Mouse (Mus musculus): ENCODE data around the gene Plekha6. TPM values are rescaled to one million over a fixed set of nuclear protein-coding genes. Genes with fewer than 3 reads are reported as not detected.

Gene Plekha6
- polyA plus RNA-seq, 1 experiment, result 0.12 TPM

- Histone ChIP-seq H3K27me3 (ENCODE audit: control insufficient read depth, insufficient read depth, insufficient read length) (peaks cover 24% of the 10 kb centered on the region), H3K79me2 (ENCODE audit: control insufficient read depth, insufficient read depth) (no peaks in the 10 kb centered on the region), H3K4me2 (ENCODE audit: low read depth) (no peak overlapping the region), H3ac (ENCODE audit: control insufficient read depth, insufficient read length) (no peak overlapping the region), H3K4me3 (no peak overlapping the region), H3K36me3 (ENCODE audit: control insufficient read depth, insufficient read depth) (no peaks in the 10 kb centered on the region)
- TF ChIP-seq SRF (IDR thresholded peaks at IDR 0.05; ENCODE audit: control insufficient read depth, insufficient read length, low read depth) (no peak), POLR2A (IDR thresholded peaks at IDR 0.05; ENCODE audit: insufficient read length, low read depth) (no peak), MAX (IDR thresholded peaks at IDR 0.05; ENCODE audit: low read depth) (no peak), CEBPB (IDR thresholded peaks at IDR 0.05; ENCODE audit: insufficient read depth, poor library complexity, severe bottlenecking) (no peak), REST (IDR thresholded peaks at IDR 0.05; ENCODE audit: insufficient read depth, insufficient read length) (no peak), E2F4 (IDR thresholded peaks at IDR 0.05; ENCODE audit: insufficient read depth) (no peak), MYOG (IDR thresholded peaks at IDR 0.05; ENCODE audit: control insufficient read depth in 1 of 3, insufficient read depth in 1 of 3, insufficient read length in 2 of 3, low read depth in 2 of 3) (no peak), MYOD1 (IDR thresholded peaks at IDR 0.05; ENCODE audit: control insufficient read depth in 1 of 3, insufficient read length in 2 of 3, low read depth in 2 of 3) (no peak), USF1 (IDR thresholded peaks at IDR 0.05; ENCODE audit: low read depth) (no peak), POLR2AphosphoS2 (IDR thresholded peaks at IDR 0.05; ENCODE audit: insufficient read length, low read depth) (no peak), TCF3 (IDR thresholded peaks at IDR 0.05; ENCODE audit: insufficient read length, low read depth) (no peak)
Observed at GRCm38 (mm10) chr1:133315775-133316174, 151.8 kb downstream of the Plekha6 start.

GRCm38 (mm10) chr1:133316577-133316976 lies 152.6 kb downstream of the Plekha6 start:
- TF ChIP-seq CEBPB (IDR thresholded peaks at IDR 0.05; ENCODE audit: insufficient read depth, poor library complexity, severe bottlenecking) (no peak), MYOD1 (IDR thresholded peaks at IDR 0.05; ENCODE audit: control insufficient read depth in 1 of 3, insufficient read length in 2 of 3, low read depth in 2 of 3) (no peak), TCF3 (IDR thresholded peaks at IDR 0.05; ENCODE audit: insufficient read length, low read depth) (no peak), POLR2AphosphoS2 (IDR thresholded peaks at IDR 0.05; ENCODE audit: insufficient read length, low read depth) (no peak), SRF (IDR thresholded peaks at IDR 0.05; ENCODE audit: control insufficient read depth, insufficient read length, low read depth) (no peak), MYOG (IDR thresholded peaks at IDR 0.05; ENCODE audit: control insufficient read depth in 1 of 3, insufficient read depth in 1 of 3, insufficient read length in 2 of 3, low read depth in 2 of 3) (no peak), USF1 (IDR thresholded peaks at IDR 0.05; ENCODE audit: low read depth) (no peak), TCF12 (IDR thresholded peaks at IDR 0.05; ENCODE audit: insufficient read depth, poor library complexity, severe bottlenecking) (no peak), POLR2A (IDR thresholded peaks at IDR 0.05; ENCODE audit: insufficient read length, low read depth) (no peak), REST (IDR thresholded peaks at IDR 0.05; ENCODE audit: insufficient read depth, insufficient read length) (no peak), E2F4 (IDR thresholded peaks at IDR 0.05; ENCODE audit: insufficient read depth) (no peak), MAX (IDR thresholded peaks at IDR 0.05; ENCODE audit: low read depth) (no peak)
- Histone ChIP-seq H3K4me2 (ENCODE audit: low read depth) (no peak overlapping the region), H3K27me3 (ENCODE audit: control insufficient read depth, insufficient read depth, insufficient read length) (peaks cover 18% of the 10 kb centered on the region), H3K79me2 (ENCODE audit: control insufficient read depth, insufficient read depth) (no peaks in the 10 kb centered on the region), H3ac (ENCODE audit: control insufficient read depth, insufficient read length) (no peak overlapping the region), H3K4me3 (no peak overlapping the region), H3K36me3 (ENCODE audit: control insufficient read depth, insufficient read depth) (no peaks in the 10 kb centered on the region)

GRCm38 (mm10) chr1:133317149-133317548 lies 153.1 kb downstream of the Plekha6 start:
- H3K4me2 ChIP-seq (ENCODE audit: low read depth), result no peak overlapping the region
- H3ac ChIP-seq (ENCODE audit: control insufficient read depth, insufficient read length), result no peak overlapping the region
- no peaks in the 10 kb centered on the region for H3K79me2 ChIP-seq (ENCODE audit: control insufficient read depth, insufficient read depth)
- H3K4me3 ChIP-seq, result no peak overlapping the region
- H3K36me3 ChIP-seq (ENCODE audit: control insufficient read depth, insufficient read depth), result no peaks in the 10 kb centered on the region
- TF ChIP-seq TCF3 (IDR thresholded peaks at IDR 0.05; ENCODE audit: insufficient read length, low read depth) (no peak), MYOG (IDR thresholded peaks at IDR 0.05; ENCODE audit: control insufficient read depth in 1 of 3, insufficient read depth in 1 of 3, insufficient read length in 2 of 3, low read depth in 2 of 3) (no peak), POLR2AphosphoS2 (IDR thresholded peaks at IDR 0.05; ENCODE audit: insufficient read length, low read depth) (no peak), TCF12 (IDR thresholded peaks at IDR 0.05; ENCODE audit: insufficient read depth, poor library complexity, severe bottlenecking) (no peak), POLR2A (IDR thresholded peaks at IDR 0.05; ENCODE audit: insufficient read length, low read depth) (no peak)
- peaks cover 12% of the 10 kb centered on the region for H3K27me3 ChIP-seq (ENCODE audit: control insufficient read depth, insufficient read depth, insufficient read length)

GRCm38 (mm10) chr1:133321267-133321925 lies 157.4 kb downstream of the Plekha6 start, which contains the start of gene Kiss1:
Gene Kiss1, plus strand, starts transcription at chr1:133321875.
- Histone ChIP-seq H3K27me3 (ENCODE audit: control insufficient read depth, insufficient read depth, insufficient read length) (no peaks in the 10 kb centered on the region), H3K4me3 (no peak within 1 kb of the TSS), H3ac (ENCODE audit: control insufficient read depth, insufficient read length) (no peak within 1 kb of the TSS), H3K79me2 (ENCODE audit: control insufficient read depth, insufficient read depth) (no peaks in the 10 kb centered on the region), H3K4me2 (ENCODE audit: low read depth) (no peak within 1 kb of the TSS), H3K36me3 (ENCODE audit: control insufficient read depth, insufficient read depth) (no peaks in the 10 kb centered on the region)
- no peak for TF ChIP-seq REST (IDR thresholded peaks at IDR 0.05; ENCODE audit: insufficient read depth, insufficient read length)
- no peak for TF ChIP-seq POLR2A (IDR thresholded peaks at IDR 0.05; ENCODE audit: insufficient read length, low read depth)
- TF ChIP-seq SRF (IDR thresholded peaks at IDR 0.05; ENCODE audit: control insufficient read depth, insufficient read length, low read depth), result no peak
- TF ChIP-seq E2F4 (IDR thresholded peaks at IDR 0.05; ENCODE audit: insufficient read depth), result no peak
- TF ChIP-seq TCF3 (IDR thresholded peaks at IDR 0.05; ENCODE audit: insufficient read length, low read depth), result no peak

GRCm38 (mm10) chr1:133323333-133323732 lies 159.3 kb downstream of the Plekha6 start:
- Histone ChIP-seq H3K27me3 (ENCODE audit: control insufficient read depth, insufficient read depth, insufficient read length) (peaks cover 5% of the 10 kb centered on the region), H3K4me3 (no peak overlapping the region), H3K79me2 (ENCODE audit: control insufficient read depth, insufficient read depth) (no peaks in the 10 kb centered on the region), H3K36me3 (ENCODE audit: control insufficient read depth, insufficient read depth) (no peaks in the 10 kb centered on the region), H3ac (ENCODE audit: control insufficient read depth, insufficient read length) (no peak overlapping the region), H3K4me2 (ENCODE audit: low read depth) (no peak overlapping the region)
- TF ChIP-seq E2F4 (IDR thresholded peaks at IDR 0.05; ENCODE audit: insufficient read depth), result no peak
- TF ChIP-seq POLR2AphosphoS2 (IDR thresholded peaks at IDR 0.05; ENCODE audit: insufficient read length, low read depth), result no peak
- TF ChIP-seq TCF12 (IDR thresholded peaks at IDR 0.05; ENCODE audit: insufficient read depth, poor library complexity, severe bottlenecking), result no peak
- peak in 1 of 3 experiments; percentile 44 for TF ChIP-seq MYOD1 (IDR thresholded peaks at IDR 0.05; ENCODE audit: control insufficient read depth in 1 of 3, insufficient read length in 2 of 3, low read depth in 2 of 3)
- no peak for TF ChIP-seq POLR2A (IDR thresholded peaks at IDR 0.05; ENCODE audit: insufficient read length, low read depth)

Data from myocyte (in vitro differentiated cells).